8 mouse cellular contexts compared by ENCODE assay signal in the genomic region with DNA sequence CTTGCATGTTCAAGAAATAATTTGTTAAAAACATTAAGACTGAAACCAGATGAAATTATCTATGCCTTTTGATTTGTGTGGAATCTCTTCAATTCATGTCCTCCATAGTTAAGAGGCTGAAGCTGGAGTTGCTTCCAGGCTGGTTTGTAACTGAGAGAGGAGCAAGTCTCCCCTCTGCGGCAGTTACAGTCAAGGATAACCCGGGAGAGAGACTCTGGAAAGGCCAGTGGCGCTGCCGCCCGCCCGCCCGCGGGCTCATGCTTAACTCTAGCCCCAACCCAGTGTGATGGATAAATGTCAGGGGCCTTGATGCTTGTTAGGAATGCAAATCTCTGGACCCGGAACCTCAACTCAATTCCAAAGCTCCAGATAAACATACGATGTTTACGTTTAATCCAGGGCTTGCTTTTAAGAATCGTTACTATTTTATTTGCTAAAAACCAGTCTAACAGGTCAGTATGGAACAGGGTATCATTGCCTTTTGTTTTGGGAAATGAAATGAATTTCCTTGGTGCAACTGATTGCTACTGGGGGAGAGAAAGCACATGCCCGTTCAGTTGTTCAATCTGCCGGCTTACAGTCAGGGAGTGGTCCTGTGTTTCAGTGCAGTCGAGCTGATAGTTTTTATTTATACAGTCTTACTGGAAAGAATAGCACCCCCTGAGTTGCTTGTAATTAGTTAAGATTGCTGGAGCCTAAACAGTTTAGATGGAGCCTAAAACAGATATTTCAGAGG. TPM values are rescaled to one million over a fixed set of nuclear protein-coding genes. Genes with fewer than 3 reads are reported as not detected.
DNase-seq lines count a peak whose midpoint lies in the region; ATAC-seq lines count a peak whose summit lies in the region.

No protein-coding gene starts in this region.

- intact Hi-C loops in gastrocnemius, postnatal 36 days (cut with DNase I): no loop called here

- H3K9me3 ChIP-seq in kidney, embryonic 15.5 days (replicated peaks): no peaks in the 10 kb centered on the region
- no peaks in the 10 kb centered on the region for H3K9me3 ChIP-seq in hindbrain, embryonic 10.5 days
- H3K9me3 ChIP-seq in neural tube, embryonic 13.5 days: no peaks in the 10 kb centered on the region

- peak overlapping the region; percentile 59 for H3K4me2 ChIP-seq in kidney, embryonic 15.5 days
- H3K4me2 ChIP-seq in neural tube, embryonic 13.5 days: peak overlapping the region; percentile 70

- 41% methylated on average over 15 of the region's 15 CpGs for WGBS in kidney, embryonic 15.5 days
- WGBS in hindbrain, embryonic 10.5 days: 21% methylated on average over 15 of the region's 15 CpGs
- WGBS in neural tube, embryonic 13.5 days: 15% methylated on average over 15 of the region's 15 CpGs

- H3K27me3 ChIP-seq in kidney, embryonic 15.5 days: no peaks in the 10 kb centered on the region
- no peaks in the 10 kb centered on the region for H3K27me3 ChIP-seq in hindbrain, embryonic 10.5 days (ENCODE audit: insufficient read depth, poor library complexity, severe bottlenecking)
- H3K27me3 ChIP-seq in neural tube, embryonic 13.5 days: no peaks in the 10 kb centered on the region

- H3K36me3 ChIP-seq in kidney, embryonic 15.5 days: no peaks in the 10 kb centered on the region
- no peaks in the 10 kb centered on the region for H3K36me3 ChIP-seq in hindbrain, embryonic 10.5 days
- H3K36me3 ChIP-seq in neural tube, embryonic 13.5 days: no peaks in the 10 kb centered on the region

- H3K4me1 ChIP-seq in kidney, embryonic 15.5 days: peaks cover 16% of the 10 kb centered on the region
- H3K4me1 ChIP-seq in hindbrain, embryonic 10.5 days (replicated peaks): peaks cover 59% of the 10 kb centered on the region
- peaks cover 52% of the 10 kb centered on the region for H3K4me1 ChIP-seq in neural tube, embryonic 13.5 days (replicated peaks)

- no peak overlapping the region for H3K27ac ChIP-seq in kidney, embryonic 15.5 days
- H3K27ac ChIP-seq in hindbrain, embryonic 10.5 days: peak overlapping the region; percentile 89
- H3K27ac ChIP-seq in neural tube, embryonic 13.5 days (replicated peaks): peak overlapping the region; percentile 93

- no peak for ATAC-seq in kidney, embryonic 15.5 days (replicated peaks; ENCODE audit: low FRiP score)
- ATAC-seq in neural tube, embryonic 13.5 days (ENCODE audit: low read depth): peak; percentile 32; the same call in 1 of the 2 replicates

- H3K9ac ChIP-seq in kidney, embryonic 15.5 days: peak overlapping the region; percentile 23; the same call in 1 of the 2 replicates
- peak overlapping the region; percentile 85 for H3K9ac ChIP-seq in neural tube, embryonic 13.5 days

- peak overlapping the region; percentile 31 for H3K4me3 ChIP-seq in kidney, embryonic 15.5 days (replicated peaks)
- H3K4me3 ChIP-seq in hindbrain, embryonic 10.5 days: peak overlapping the region; percentile 57
- H3K4me3 ChIP-seq in neural tube, embryonic 13.5 days: peak overlapping the region; percentile 64

- no peak for DNase-seq in kidney, postnatal 25 days
- peak; percentile 38 for DNase-seq in cerebellum, adult 8-10 months
- peak; percentile 42 for DNase-seq in hindbrain, embryonic 10.5 days (ENCODE audit: low spot score)
- DNase-seq in gastrocnemius, postnatal 36 days: no peak
- DNase-seq in kidney, adult 9 months: no peak
- DNase-seq in T-cell, adult 2 months (ENCODE audit: low spot score): no peak

RNA-seq across cellular contexts. Expression of a gene that starts 0.9 kb away (rescaled TPM):
- 0.53 and 0.78 TPM in 2 replicates for polyA plus RNA-seq in kidney, embryonic 15.5 days (2015; fragmentation: Nextera tagmentation; extraction: Ambion mirVana)
- 11.2 and 18.7 TPM in 2 replicates for polyA plus RNA-seq in hindbrain, embryonic 10.5 days (2016; fragmentation: Nextera tagmentation; extraction: Ambion mirVana)
- polyA plus RNA-seq in neural tube, embryonic 13.5 days (2015; fragmentation: Nextera tagmentation; extraction: Ambion mirVana): 27.2 and 30.0 TPM in 2 replicates
- 10 to 100 TPM; 25.8 to 26.1 TPM for total RNA-seq in gastrocnemius, postnatal 36 days (2021)

Comparison
In these comparisons a context has a peak if more than half of its experiments do, and no peak if none do; other contexts are left out.
1. DNase-seq: peak in cerebellum, adult 8-10 months (single experiment) and hindbrain, embryonic 10.5 days (single experiment); none in kidney, postnatal 25 days (0 of 2), gastrocnemius, postnatal 36 days (0 of 2), kidney, adult 9 months (single experiment) and T-cell, adult 2 months (single experiment).
2. Peak in every context shown above with its lines, with median percentiles within 50 percentile points of each other: H3K4me3 ChIP-seq.